Mouse (Mus musculus): Measurements from ENCODE around the gene Mief2.

DNA sequence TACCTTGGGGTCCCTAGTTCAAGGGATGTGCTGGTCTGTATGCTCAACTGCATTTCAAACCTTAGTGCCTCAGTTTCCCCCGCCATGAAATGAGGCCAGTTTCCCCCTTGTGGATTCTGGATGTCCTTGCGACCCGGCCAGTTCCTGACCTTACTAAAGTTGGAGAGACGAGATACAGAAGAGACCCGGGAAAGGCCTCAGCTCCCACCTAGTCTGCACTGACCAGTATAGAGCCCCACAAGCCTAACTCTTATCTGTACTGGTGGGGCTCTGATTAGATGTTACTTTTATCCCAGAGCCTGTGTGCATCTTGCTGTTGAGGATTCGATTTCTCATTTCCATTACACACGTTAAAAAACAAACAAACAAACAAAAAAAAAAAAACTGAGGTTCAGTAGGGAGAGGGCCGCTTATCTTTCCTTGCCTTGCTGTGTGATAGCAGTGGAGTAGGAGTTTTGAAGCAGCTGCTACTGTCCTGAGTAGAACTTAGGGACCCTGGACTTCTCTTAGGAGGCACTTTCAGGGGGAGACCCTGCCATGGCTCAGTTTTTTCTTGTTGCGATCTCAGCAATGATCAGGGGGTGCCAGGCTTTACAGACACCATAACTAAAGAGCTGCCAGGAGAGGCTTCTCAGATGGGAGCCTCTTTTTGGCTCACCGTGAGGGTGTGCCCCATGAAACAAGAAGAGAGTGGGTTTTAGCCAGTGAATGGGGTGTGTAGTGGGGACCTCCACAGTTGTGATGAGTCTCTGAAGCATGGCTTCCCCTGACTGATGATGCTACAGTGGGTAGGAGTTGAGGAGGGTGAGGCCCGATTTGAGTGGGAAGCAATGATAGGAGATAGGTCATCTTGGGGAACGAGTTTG, 27.6 kb upstream of the Mief2 start:
- TF ChIP-seq POLR2A (IDR thresholded peaks at IDR 0.05; ENCODE audit: insufficient read depth, low read length) = no peak
- TF ChIP-seq CTCF (IDR thresholded peaks at IDR 0.05; ENCODE audit: low read depth, low read length) = no peak

Measured in ES-Bruce4 (cell line).